Mouse (Mus musculus) right cerebral cortex, adult 2 months (tissue): ENCODE measurements around the gene Sel1l3.

Source experiments
- DNase-seq, 2 experiments: peaks; one replicate each; pipeline ENCODE4 v3.0.0; 2021 to 2022; ENCODE audit warnings: low spot score in 2 of 2

The Sel1l3 gene

GRCm38 (mm10) chr5:53142587-53142986, 71.1 kb downstream of the Sel1l3 start:
- DNase-seq = peak in 1 of 2 experiments; percentile 66

- DNase-seq = no peak
Observed at GRCm38 (mm10) chr5:53140158-53140927, 73.4 kb downstream of the Sel1l3 start.

- peak in 1 of 2 experiments; percentile 56 for DNase-seq
Observed at GRCm38 (mm10) chr5:53139566-53139965, 74.2 kb downstream of the Sel1l3 start.

GRCm38 (mm10) chr5:53139140-53139539, 74.6 kb downstream of the Sel1l3 start:
- DNase-seq = no peak

- DNase-seq = no peak
Observed at GRCm38 (mm10) chr5:53138025-53138424, 75.7 kb downstream of the Sel1l3 start.

GRCm38 (mm10) chr5:53135984-53136383, 77.7 kb downstream of the Sel1l3 start:
- DNase-seq = no peak

GRCm38 (mm10) chr5:53134003-53134402, 79.7 kb downstream of the Sel1l3 start:
- no peak for DNase-seq

GRCm38 (mm10) chr5:53124701-53125100, 89.0 kb downstream of the Sel1l3 start:
- DNase-seq = no peak

- peak; percentile 60 to 61 for DNase-seq
Observed at GRCm38 (mm10) chr5:53123525-53124286, 90.0 kb downstream of the Sel1l3 start.

GRCm38 (mm10) chr5:53119689-53120088, 94.0 kb downstream of the Sel1l3 start:
- DNase-seq = no peak

- DNase-seq = no peak
Observed at GRCm38 (mm10) chr5:53118212-53118611, 95.5 kb downstream of the Sel1l3 start.

GRCm38 (mm10) chr5:53114616-53115267, 99.0 kb downstream of the Sel1l3 start:
- DNase-seq = no peak

GRCm38 (mm10) chr5:53112942-53113341, 100.8 kb downstream of the Sel1l3 start:
- DNase-seq = no peak

GRCm38 (mm10) chr5:53111036-53111435, 102.7 kb downstream of the Sel1l3 start:
- DNase-seq = no peak

GRCm38 (mm10) chr5:53110225-53110624, 103.5 kb downstream of the Sel1l3 start:
- no peak for DNase-seq

GRCm38 (mm10) chr5:53108668-53109067, 105.1 kb downstream of the Sel1l3 start:
- DNase-seq = no peak

- no peak for DNase-seq
Observed at GRCm38 (mm10) chr5:53108026-53108425, 105.7 kb downstream of the Sel1l3 start.

GRCm38 (mm10) chr5:53106731-53107130, 107.0 kb downstream of the Sel1l3 start:
- DNase-seq = no peak

- DNase-seq = no peak
Observed at GRCm38 (mm10) chr5:53106125-53106524, 107.6 kb downstream of the Sel1l3 start.

- DNase-seq = peak in 1 of 2 experiments; percentile 23
Observed at GRCm38 (mm10) chr5:53105716-53106115, 108.0 kb downstream of the Sel1l3 start.

- DNase-seq = no peak
Observed at GRCm38 (mm10) chr5:53104177-53104855, 109.4 kb downstream of the Sel1l3 start.
